Mouse (Mus musculus) large intestine, adult 2 months (tissue): ENCODE results near the gene Rwdd1. TPM values are rescaled to one million over a fixed set of nuclear protein-coding genes. Genes with fewer than 3 reads are reported as not detected.

Experiments
- polyA plus RNA-seq: library from polyadenylated mRNA; depleted of rRNA; stranded (reverse); fragments of >200 nt; gene quantifications from 2 replicates; pipeline ENCODE4 v1.2.3, GENCODE M21; 2012; rRNA removed

The Rwdd1 gene
- polyA plus RNA-seq, 1 experiment, result 15.0 TPM

Other genes with a start within 250 kb of the Rwdd1 start
- gene Sult3a2, start 232.9 kb downstream of the Rwdd1 start, polyA plus RNA-seq, result not detected in 2 replicates
- not detected in 2 replicates for gene Sult3a1, start 161.9 kb downstream of the Rwdd1 start, polyA plus RNA-seq
- 0.04 TPM in 1 of 2 replicates, not detected in the other for gene Rsph4a, start 114.5 kb downstream of the Rwdd1 start, polyA plus RNA-seq
- 4.1 and 5.7 TPM in 2 replicates for gene Zup1, start 68.4 kb downstream of the Rwdd1 start, polyA plus RNA-seq
- not detected in 2 replicates for gene Trappc3l, start 18.0 kb upstream of the Rwdd1 start, polyA plus RNA-seq
- gene Calhm4, start 24.7 kb upstream of the Rwdd1 start, polyA plus RNA-seq, result not detected in 2 replicates
- 0.56 and 0.73 TPM in 2 replicates for gene Calhm5, start 76.9 kb upstream of the Rwdd1 start, polyA plus RNA-seq
- gene Calhm6, start 108.4 kb upstream of the Rwdd1 start, polyA plus RNA-seq, result 3.7 TPM in 2 replicates
- gene Dse, start 188.1 kb upstream of the Rwdd1 start, polyA plus RNA-seq, result 2.5 and 6.7 TPM in 2 replicates